In genomic region chr6:99435140-99435539, GRCm38 (mm10) we compare ENCODE assay signal across 17 mouse cellular contexts.
A peak's percentile ranks its signal among the peaks of the same experiment; 100 is the strongest.
DNase-seq lines count a peak whose midpoint lies in the region; ATAC-seq and TF ChIP-seq lines count a peak whose summit lies in the region.
"Had no signal": no experiment of that assay in that cellular context is flagged by ENCODE, and none has a peak within 500 bp of the region (broad histone marks: within the 10 kb centered on the region; RNA-seq: fewer than 3 reads in every experiment).

No protein-coding gene starts in this region.

- no peaks in the 10 kb centered on the region for H3K27me3 ChIP-seq in hindbrain, embryonic 10.5 days (ENCODE audit: insufficient read depth, poor library complexity, severe bottlenecking)
- H3K27me3 ChIP-seq: embryonic facial prominence, embryonic 12.5 days; forebrain, embryonic 12.5 days; heart, embryonic 15.5 days; kidney, embryonic 15.5 days; liver, embryonic 13.5 days had no signal

- peak; percentile 37 to 50 for DNase-seq in spleen, postnatal 36 days (ENCODE audit: low spot score in 2 of 2)
- DNase-seq in spleen, postnatal 4 days (ENCODE audit: low spot score in 2 of 2), result no peak
- DNase-seq in thymus, postnatal 25 days, result peak; percentile 38
- DNase-seq in hindbrain, embryonic 10.5 days (ENCODE audit: low spot score), result no peak
- DNase-seq in gastrocnemius, adult 18-20 months (ENCODE audit: low spot score), result no peak
- DNase-seq: cerebellum, postnatal 14 days; gastrocnemius, postnatal 14 days; liver, embryonic 13.5 days; retina, postnatal 1 day had no signal

- 93% methylated on average over 10 of the region's 10 CpGs for WGBS in hindbrain, embryonic 10.5 days

- no peak for TF ChIP-seq CTCF in bone marrow macrophage, adult 2 months (IDR thresholded peaks at IDR 0.05; ENCODE audit: low read depth, low read length)

- H3K4me1 ChIP-seq in bone marrow macrophage, adult 2 months (ENCODE audit: control insufficient read depth, insufficient read depth, low read length), result peaks cover 58% of the 10 kb centered on the region
- H3K4me1 ChIP-seq in hindbrain, embryonic 10.5 days (replicated peaks), result peaks cover 24% of the 10 kb centered on the region

- H3K9me3 ChIP-seq in hindbrain, embryonic 10.5 days, result no peaks in the 10 kb centered on the region
- H3K9me3 ChIP-seq: embryonic facial prominence, embryonic 12.5 days; forebrain, embryonic 12.5 days; heart, embryonic 15.5 days; kidney, embryonic 15.5 days; liver, embryonic 13.5 days had no signal

- TF ChIP-seq POLR2A in bone marrow macrophage, adult 2 months (IDR thresholded peaks at IDR 0.05; ENCODE audit: borderline replicate concordance, low read depth, low read length), result no peak

- peak; percentile 74 for ATAC-seq in megakaryocyte progenitor cell, adult 5-6 weeks (replicated peaks; ENCODE audit: poor library complexity)
- ATAC-seq: hindbrain, postnatal 0 days had no signal

- peak overlapping the region; percentile 83 for H3K27ac ChIP-seq in bone marrow macrophage, adult 2 months (ENCODE audit: insufficient read depth, low read depth, low read length)
- H3K27ac ChIP-seq in hindbrain, embryonic 10.5 days, result no peak overlapping the region
- H3K27ac ChIP-seq: embryonic facial prominence, embryonic 12.5 days; forebrain, embryonic 12.5 days; heart, embryonic 15.5 days; hindbrain, postnatal 0 days; kidney, embryonic 15.5 days; liver, embryonic 13.5 days had no signal

- 0 out of 2 replicates have a peak overlapping the region, but pooled peaks have one; percentile 5 for H3K4me3 ChIP-seq in bone marrow macrophage, adult 2 months (ENCODE audit: insufficient read depth, low read length)
- H3K4me3 ChIP-seq in hindbrain, embryonic 10.5 days, result no peak overlapping the region
- H3K4me3 ChIP-seq: embryonic facial prominence, embryonic 12.5 days; forebrain, embryonic 12.5 days; heart, embryonic 15.5 days; kidney, embryonic 15.5 days; liver, embryonic 13.5 days; myocyte had no signal

- peaks cover 9% of the 10 kb centered on the region for H3K36me3 ChIP-seq in hindbrain, embryonic 10.5 days

Comparison
In these comparisons a context has a peak if more than half of its experiments do, and no peak if none do; other contexts are left out.
1. DNase-seq: peak in spleen, postnatal 36 days (2 of 2) and thymus, postnatal 25 days (single experiment); none in spleen, postnatal 4 days (0 of 2), hindbrain, embryonic 10.5 days (single experiment) and gastrocnemius, adult 18-20 months (single experiment).